Mouse (Mus musculus) right cerebral cortex, postnatal 25 days (tissue): ENCODE measurements at regions not wholly inside any gene's neighbourhood (a gene's known extent, or its start where the extent isn't known, plus 50 kb on each side); places are given as distances from the start of the nearest gene placed in this dataset.

Source experiments
- DNase-seq: peaks from one replicate; pipeline ENCODE4 v3.0.0; 2022

DNA sequence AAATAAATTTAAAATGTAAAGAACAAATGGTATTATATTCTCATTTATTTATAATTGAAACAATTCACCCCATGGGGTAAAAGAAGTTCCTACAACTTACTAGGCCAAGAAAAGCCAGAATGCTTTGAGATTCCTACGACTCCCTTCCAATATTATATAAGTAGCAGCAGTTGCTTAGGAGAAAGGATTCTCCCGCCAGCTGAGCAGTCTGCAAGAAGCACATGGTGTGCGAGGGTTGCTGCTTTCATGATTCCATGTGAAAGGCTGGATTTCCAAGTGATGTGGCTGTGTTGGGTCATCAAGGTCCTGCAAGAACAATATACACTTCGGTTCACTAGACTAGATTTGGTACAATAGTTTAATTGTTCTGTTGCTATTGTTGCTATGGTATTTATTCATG is 659.6 kb upstream of the Kirrel3 start:
- DNase-seq: peak; percentile 17

DNA sequence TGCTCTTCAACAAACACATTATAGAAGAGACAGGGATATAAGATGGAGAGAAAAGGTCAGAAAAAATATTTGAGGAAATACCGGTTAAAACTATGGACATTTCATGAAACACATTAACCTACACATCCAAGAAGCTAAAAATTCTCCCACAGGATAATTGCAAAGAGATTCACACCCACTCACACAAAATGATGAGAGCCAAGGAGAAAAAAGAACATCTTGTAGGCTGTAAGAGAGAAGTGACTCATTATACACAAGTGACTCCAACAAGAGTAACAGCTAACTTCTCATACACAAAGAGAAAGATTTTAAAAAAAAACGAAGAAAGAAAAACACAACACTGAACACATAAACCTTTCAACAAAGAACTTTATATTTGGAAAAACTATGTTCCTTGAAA is 658.3 kb upstream of the Kirrel3 start:
- DNase-seq: no peak

DNA sequence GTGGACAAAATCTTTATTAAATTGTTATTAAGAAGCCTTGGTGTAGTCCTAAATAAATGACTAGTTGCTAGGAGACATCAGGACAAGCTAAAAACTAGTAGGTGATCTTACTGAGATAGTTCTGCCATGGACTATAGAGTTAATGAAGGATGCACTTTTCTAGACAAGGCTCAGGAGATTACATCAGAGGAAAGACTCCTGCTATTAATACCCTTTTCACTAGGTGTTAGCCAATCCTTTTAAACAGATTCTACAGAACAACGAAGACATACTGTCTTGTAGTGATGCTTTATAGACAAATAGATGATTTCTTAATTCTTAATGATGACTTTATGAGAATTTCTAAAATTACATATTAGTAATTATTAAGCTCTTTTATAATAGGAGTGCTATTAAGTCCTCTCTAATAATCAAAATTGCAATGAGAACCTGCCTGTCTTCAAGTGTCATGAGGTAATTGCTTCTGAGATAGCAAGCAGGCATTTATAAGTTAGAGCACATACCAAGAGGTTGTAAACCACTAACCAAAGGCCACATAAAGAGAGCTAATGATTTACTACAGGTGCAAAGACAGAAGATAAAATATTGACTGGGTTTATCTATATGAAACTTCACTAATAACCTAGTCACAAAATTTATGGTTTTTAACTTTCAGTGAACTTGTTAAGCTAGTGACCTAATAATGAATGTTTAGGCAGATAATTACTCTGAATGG is 647.9 kb upstream of the Kirrel3 start:
- DNase-seq: no peak

DNA sequence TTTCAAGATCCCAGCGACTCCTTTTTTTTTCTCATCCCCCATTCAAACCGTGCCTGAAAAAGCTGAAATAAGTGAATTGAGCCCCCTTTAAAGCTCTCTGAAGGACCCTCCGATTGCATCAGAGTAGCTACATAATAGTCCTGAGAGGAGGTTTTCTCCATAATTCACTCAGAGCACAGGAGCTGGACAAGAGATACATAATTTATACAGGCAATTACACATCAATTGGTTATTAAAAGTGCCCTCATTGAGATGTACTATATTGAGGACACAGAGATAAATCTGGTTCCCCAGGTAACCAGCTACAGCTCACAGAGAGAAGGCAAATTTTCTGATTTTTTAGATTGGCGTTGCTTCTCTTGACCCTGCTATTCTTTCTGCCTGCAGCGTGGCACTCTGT is 636.1 kb upstream of the Kirrel3 start:
- no peak for DNase-seq

DNA sequence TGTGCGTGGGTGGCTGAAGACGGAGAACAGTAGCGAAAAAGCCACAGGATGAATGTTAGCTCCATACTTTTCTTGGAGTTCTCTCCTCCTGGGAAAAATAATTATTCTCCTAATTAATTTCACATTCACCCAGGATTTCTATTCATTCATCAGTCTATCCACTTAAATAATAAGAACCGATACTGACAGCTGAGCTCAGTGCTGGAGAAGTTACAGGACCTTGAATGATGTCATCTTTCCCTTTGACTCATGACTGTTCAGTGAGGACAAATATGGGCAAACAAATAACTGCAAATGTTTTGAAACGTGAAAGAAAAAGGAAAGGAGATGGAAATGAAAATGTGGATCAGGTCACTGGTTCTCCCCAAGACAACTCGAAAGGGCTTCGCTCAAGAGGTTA is 635.7 kb upstream of the Kirrel3 start:
- no peak for DNase-seq

DNA sequence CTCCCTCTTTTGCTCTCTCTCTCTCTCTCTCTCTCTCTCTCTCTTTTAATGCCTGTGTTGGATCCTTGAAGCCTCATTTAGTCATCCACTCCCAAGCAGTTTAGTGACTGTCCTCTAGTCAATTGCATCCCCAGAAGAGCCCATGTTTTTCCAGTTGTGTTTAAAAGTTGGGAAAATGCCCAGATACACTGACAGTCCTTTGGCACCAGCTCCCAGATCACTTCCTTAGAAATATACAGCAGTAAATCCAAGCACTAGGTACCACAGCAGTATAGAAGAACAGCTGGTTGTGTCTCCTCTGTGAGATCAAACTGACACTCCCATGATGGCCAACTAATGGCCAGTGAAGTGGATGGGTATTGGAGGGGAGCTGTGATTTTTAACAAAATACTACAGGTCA is 634.7 kb upstream of the Kirrel3 start:
- DNase-seq: no peak

DNA sequence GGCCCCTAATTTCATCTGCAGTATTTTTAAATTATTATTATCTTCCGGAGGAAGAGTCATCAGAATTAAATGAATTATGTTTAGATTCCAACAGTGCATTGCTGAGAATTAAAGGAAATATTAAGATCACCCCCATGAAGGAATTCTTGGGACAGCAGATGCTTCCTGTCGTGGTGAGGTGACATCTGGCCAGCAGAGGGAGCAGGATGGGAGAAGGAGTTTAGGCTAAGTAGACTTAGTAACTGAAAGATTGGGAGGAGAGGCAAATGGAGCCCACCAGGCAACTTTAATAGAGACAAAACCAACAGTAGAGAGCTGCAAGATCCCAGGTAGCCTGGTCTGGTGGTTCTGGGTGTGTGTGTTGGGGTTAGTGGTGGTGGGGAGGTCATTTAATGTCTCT is 629.5 kb upstream of the Kirrel3 start:
- no peak for DNase-seq

DNA sequence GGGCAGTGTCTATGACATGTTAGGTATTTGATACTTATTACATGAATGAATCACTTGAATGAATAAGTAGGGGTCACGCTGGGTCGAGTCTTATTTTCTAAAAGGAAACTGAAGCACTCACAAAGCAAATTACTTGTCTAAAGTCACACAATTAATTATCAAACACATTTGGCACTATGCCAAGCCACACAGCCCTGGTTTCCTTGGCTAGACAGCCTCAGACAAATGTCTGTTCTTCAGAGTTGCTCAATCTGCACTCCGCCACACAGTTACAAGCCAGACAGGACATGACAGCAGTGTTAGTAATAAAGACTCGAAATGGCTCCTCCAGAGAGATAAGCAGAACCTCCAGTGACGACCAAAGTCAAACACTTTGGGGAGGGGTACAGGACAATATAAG is 627.2 kb upstream of the Kirrel3 start:
- no peak for DNase-seq

DNA sequence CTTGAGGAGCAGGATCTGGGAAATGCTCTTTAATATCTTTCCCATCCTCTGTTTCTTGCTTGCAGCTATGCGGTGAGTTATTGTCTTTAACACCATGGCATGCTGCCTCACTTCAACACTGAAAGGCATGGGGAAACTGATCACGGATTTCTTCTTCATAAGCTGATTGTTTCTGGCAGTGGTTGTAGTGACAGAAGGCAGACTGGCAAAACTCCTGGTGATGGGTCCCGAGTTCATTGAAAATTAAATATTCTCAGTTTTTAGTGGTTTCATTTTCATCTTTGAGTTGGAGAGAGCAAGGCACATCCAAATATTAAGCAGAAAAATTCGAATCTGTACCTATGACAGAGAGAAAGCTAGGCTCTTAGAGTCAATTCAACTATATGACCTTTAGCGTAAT is 617.0 kb upstream of the Kirrel3 start:
- DNase-seq: no peak

DNA sequence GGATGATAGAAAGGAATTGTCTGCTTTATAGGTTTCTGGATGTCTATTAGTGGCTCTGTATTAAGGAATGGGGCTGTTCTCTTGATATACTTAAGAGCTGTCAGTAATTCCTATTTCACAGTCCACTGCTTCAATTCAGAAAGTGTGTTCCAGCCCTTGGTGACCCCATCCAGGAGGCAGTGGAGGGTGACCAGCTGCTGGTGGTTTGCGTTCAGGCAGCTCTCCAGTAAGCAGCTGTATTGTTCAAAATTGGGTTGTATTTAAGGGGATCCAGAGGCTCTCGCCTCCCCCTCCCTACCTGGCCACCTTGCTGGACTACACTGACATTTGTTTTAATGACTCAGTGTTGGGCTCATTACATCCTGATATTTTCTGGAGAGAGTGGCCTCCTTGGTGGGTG is 598.4 kb upstream of the Kirrel3 start:
- DNase-seq: no peak

DNA sequence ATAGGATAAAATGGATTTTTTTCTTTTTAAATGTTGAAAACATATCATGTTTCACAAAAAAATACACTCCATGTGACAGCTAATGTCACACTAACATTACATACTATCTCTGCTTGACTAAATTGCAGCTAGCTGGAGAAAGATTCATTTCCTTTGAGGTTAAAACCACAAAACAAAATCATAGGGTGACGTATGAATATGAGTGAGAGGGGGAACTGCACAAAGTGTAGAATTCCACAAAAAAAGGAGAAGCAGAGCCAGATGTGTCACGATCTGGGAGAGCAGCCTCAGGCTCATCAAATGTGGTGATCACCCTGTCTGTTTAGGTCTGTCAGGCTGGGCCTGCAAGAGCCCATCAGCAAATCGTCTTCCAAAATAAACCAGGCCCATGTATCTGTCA is 593.7 kb upstream of the Kirrel3 start:
- DNase-seq: no peak

DNA sequence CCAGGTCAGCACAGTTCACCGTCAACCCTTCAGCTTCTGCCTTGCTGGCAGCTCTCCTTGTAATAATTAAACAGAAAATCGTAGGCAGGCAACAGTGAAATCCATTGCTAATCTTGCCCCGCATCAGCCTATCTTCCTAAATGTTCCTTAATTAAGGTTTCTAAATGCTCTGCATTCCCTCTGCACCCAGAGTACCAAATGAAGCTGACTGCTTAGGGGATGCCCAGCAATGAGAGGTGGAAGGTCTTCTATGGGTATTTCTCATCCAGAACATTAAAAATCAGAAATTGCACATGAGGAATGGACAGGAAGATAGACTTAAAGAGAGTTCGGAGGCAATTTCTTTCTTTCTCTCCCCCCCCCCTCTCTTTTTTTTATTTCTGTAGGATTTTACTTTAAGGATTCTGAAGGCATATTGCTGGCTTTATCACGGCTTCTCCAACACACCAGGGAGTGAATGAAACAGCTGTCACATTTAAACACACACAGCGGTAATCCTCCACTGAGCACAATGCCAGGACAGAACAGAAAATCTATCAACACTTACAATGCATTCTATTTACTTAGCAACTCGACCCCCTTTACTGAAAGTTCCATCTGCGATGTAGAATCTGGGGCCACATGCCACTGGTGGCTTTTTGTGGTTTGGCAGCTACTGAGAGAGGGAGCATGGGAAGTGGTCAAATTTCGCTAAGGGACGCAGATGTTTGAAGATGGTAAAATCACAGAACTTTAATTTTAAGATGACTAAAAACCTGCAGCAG is 584.2 kb upstream of the Kirrel3 start:
- no peak for DNase-seq

DNA sequence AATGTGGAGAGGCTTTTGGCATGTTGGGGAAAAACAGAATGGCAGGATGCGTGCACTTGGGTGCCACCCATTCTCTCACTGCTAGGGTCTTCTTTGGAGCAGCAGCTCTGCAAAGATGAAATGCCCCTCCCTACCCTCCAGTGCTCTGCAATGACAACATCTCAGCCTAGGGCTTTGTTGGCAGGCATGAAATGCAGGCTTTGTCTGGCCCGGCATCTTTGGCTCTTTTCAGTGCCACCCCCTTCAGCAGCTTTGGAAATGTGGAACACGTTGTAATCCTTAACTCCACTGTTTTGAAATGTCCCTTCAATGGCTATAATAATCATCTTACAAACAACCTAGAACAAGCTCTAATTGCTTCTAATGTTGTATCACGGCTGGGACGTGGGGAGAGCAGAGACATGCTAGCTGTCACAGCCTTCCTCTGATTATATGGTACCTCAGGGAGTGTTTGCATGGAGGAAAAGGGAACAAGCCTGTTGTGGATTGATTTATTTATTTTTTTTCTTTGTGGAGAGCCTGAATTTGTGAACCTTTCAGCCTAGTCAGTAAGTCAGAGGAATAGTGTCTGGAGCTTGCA is 581.6 kb upstream of the Kirrel3 start:
- no peak for DNase-seq

DNA sequence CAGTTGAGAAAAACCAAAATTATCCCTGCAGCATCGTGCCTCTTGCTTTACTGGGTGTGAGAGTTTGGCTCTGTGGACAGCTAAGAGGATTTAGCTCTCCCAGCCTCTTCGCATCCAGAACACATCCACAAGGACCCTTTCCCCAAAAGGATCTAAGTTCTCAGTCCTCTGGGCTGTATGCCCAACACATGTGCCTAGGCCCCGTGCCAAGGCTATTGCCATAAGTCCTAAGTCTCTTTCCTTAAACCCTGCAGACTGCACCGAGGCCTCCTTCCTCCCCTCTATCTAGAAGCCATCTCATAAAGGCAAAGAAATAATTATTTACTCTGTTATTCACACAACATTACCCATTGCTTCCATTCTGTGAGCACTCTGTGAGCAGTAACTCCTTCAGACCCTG is 570.8 kb upstream of the Kirrel3 start:
- DNase-seq: no peak

DNA sequence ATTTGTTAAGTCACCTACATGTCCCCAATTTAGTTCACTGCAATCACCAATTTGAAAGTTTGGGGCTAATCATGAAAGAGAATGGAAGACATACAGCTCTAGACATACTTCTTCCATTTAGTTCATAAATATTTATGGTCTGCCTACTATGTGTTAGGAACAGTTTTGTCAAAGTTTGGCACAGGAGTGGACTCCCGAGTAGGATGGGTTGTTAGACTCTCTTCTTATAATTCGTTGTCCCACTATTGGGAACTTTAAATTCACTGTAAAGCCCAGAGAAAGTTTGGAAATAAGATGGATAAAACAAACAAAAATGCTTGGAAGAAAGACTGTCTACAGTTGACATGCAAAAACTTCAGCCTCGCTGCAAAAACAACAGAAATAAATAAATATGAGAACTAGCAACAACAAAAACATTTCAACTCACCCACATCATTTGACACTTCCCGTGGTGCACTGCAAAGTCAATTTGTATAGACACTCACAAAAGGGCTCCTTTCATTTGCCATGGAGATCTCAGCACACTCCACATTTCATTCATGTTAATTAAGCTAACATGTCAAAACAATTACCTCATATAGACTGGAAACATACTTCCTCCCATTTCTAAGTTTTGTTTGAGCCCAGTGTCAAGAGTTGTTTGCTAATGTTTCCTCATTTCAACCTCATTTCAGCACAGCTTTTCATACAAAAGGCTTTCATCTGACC is 570.2 kb upstream of the Kirrel3 start:
- no peak for DNase-seq

DNA sequence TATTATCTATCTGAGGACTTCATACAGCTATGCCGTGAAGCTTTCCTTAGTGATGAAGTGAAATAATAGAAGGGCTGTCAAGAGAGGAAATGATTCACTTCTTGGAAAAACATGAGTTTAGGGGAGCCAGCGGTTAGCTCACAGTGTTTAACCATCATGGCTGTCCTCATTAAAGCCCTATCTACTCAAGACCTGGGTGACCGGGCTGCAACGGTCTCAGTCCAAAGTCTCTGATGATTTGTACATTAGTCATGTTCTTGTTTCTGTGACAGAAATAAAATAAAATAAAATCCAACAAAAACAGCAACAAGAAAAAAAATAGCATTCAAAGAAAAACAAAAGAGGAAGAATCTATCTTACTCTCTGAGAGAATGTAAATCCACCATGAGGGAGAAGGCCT is 555.4 kb upstream of the Kirrel3 start:
- DNase-seq: no peak

DNA sequence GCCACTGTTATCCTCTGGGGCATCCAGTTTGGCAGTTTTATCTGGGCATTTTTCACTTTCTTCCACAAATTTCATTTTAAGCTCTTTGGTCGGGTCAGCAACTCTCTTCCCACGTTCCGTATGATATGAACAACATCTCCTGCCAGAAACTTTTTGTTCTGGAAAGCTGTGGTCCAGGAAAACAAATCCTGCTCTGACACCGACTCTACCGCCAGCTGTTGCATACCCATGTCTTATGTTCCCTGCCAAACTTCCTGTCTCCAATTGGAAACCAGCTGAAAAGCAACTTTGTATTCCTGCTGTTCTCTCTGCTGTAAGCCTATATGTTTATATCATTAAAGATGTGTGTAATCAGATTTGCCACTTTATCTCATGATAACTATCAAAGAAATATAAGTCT is 551.6 kb upstream of the Kirrel3 start:
- DNase-seq: no peak

DNA sequence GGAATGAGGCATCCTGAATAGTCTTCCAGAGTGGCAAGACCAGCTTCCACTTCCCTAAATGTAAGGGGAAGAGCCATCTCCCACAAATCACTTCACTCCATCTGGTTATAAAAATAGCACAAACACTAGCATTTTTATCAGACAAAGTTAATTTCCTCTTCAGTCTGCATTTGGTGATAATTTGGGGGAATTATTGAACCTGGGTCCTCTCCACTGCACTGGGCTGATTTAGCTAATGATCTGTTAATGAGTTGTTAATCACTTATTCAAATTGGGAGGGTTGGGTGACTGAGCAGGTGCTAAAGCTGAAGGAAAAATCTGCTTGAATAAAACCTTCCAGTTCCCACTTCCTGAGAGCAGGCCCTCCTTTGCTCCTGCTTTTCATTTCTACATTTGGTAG is 531.4 kb upstream of the Kirrel3 start:
- DNase-seq: no peak
